Mouse (Mus musculus): Measurements from ENCODE around the gene Fbxl14.

Gene Fbxl14

DNA sequence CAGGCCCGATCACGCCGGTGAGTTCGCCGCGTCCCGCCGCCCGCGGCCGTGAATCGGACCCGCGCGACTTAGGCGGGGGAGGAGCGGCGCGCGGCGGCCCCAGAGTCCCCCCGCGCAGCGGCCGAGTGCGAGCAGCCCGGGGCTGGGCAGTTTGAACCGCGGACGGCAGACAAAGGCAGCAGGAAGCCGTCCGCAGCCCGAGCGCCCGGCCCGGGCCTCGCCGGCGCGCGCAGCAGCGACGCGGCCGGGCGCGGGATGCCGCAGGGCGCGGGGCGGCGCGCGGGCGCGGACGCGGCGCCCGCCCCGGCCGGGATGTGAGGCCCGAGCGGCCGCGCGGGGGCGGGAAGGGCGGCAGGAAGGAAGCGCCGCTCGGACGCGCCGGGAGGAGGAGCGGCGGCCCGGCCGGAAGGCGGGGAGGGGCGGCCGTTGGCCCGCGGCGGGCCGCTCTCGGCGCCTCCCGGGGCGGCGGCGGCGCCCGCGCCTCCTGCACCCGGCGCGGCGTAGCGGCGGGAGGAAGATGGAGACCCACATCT is at the start of gene Fbxl14:
TSS of gene Fbxl14 (plus strand) at position 326 of the 533 bp plus-strand sequence.
- DNase-seq: peak; percentile 75

- peak; percentile 68 for DNase-seq
Observed at GRCm38 (mm10) chr6:119430508-119430907, 49.0 kb upstream of the Fbxl14 start.

GRCm38 (mm10) chr6:119431751-119432324 is 47.6 kb upstream of the Fbxl14 start:
- no peak for DNase-seq

GRCm38 (mm10) chr6:119434394-119434793 is 45.1 kb upstream of the Fbxl14 start:
- no peak for DNase-seq

GRCm38 (mm10) chr6:119437894-119438761 is 41.3 kb upstream of the Fbxl14 start:
- no peak for DNase-seq

GRCm38 (mm10) chr6:119442729-119443128 is 36.7 kb upstream of the Fbxl14 start:
- DNase-seq: peak; percentile 40

- peak; percentile 88 for DNase-seq
Observed at GRCm38 (mm10) chr6:119443742-119444645, 35.5 kb upstream of the Fbxl14 start.

GRCm38 (mm10) chr6:119445671-119446607 is 33.5 kb upstream of the Fbxl14 start:
- DNase-seq: no peak

GRCm38 (mm10) chr6:119448321-119449059 is 31.0 kb upstream of the Fbxl14 start:
- no peak for DNase-seq

- DNase-seq: peak; percentile 77
Observed at GRCm38 (mm10) chr6:119449060-119449499, 30.4 kb upstream of the Fbxl14 start.

DNA sequence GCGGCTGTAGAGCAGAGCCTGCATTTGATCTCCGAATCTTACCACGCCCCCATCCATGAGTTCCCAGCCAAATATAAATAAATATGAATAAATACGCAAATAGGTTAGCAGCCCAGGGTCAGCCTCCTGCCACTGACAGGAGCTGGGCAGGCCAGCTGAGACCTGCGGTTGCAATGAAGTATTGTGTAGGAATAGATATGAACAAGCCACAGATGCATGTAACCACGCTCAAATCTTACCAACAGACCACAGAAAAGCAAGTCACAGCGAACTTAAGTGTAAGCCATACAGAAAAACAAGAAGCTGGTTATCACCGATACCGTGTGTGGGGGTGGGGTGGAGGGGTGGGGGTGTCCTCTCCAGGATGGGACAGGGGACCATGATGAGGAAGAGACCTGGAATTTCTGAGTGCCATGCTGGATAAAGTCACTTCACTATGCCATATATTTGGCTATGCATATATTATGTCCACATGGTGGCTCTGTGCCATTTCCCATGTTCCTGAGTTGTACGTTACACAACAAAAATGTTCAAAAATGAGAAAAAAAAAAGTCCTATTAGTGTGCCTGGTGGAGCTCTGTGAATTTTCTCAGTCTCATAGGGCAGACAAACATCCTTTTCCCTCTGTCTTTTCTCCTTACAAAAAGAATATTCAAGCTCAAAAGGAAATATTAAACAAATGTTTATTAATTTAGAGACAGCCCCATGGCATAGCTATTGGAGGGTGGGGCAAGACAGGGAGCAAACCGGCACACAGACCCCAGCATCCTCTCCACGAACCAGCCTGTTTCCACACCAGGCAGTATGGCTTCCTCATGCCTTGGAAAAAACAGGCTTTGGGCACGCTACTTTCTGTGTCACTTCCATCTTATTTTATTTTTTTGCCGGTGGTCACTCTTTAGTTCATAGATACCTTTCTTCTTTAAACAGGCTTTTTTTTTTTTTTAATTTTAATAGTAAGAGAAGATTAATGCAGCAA is 28.2 kb upstream of the Fbxl14 start:
- DNase-seq: no peak

GRCm38 (mm10) chr6:119451981-119452499 is 27.4 kb upstream of the Fbxl14 start:
- DNase-seq: peak; percentile 41

DNA sequence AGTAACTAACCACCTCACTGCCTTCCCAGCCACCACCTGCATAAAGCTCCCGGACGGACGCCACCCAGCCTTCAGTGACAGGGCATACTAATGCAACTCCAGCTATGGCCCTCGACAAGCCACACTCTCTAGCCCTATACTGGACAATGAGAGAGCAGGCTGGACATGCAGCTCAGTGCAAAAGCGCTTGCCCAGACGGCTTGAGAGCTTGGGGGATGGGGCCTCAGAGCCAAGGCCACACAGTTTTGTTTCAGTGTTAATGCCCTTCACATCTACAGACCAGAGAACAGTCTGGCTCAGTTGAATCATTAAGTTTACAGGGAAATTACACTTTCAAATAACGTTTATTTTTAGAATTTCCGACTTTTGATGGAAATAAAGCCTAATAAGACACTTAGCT is 21.3 kb upstream of the Fbxl14 start:
- no peak for DNase-seq

DNA sequence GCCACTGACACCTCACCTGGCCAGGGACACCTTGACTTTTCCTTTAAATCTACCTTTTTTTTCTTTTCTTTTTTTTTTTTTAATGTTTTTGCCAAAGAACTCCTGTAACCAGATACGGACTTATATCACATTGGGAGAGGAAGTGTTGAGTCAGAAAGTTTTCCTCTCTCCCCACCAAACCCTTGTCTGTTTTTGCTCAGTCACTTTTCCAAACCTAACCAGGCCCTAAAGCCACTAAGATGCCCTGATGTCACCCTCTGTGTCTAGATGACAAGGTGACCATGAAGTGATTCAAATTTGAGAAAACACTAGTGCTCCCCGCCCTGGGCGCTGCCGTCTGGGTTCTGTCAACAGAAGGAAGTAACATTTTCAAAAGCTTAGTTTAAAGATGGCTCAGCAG is 20.4 kb upstream of the Fbxl14 start:
- no peak for DNase-seq

GRCm38 (mm10) chr6:119460391-119460790 is 19.1 kb upstream of the Fbxl14 start:
- no peak for DNase-seq

DNA sequence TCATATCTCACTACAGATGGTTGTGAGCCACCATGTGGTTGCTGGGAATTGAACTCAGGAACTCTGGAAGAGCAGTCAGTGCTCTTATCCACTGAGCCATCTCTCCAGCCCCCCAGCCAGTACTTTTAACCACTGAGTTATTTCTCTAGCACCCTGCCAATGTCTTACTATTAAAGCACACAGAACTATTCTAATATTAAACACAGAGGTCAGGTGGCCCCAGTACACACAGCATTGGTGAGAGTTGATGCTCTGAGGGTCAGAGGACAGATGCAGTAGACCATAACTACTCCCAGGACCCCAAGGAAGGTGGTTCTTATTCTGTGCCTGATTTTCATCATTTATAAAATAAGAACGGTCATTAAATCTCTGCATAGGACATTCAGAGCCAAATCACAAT is 13.3 kb upstream of the Fbxl14 start:
- no peak for DNase-seq

DNA sequence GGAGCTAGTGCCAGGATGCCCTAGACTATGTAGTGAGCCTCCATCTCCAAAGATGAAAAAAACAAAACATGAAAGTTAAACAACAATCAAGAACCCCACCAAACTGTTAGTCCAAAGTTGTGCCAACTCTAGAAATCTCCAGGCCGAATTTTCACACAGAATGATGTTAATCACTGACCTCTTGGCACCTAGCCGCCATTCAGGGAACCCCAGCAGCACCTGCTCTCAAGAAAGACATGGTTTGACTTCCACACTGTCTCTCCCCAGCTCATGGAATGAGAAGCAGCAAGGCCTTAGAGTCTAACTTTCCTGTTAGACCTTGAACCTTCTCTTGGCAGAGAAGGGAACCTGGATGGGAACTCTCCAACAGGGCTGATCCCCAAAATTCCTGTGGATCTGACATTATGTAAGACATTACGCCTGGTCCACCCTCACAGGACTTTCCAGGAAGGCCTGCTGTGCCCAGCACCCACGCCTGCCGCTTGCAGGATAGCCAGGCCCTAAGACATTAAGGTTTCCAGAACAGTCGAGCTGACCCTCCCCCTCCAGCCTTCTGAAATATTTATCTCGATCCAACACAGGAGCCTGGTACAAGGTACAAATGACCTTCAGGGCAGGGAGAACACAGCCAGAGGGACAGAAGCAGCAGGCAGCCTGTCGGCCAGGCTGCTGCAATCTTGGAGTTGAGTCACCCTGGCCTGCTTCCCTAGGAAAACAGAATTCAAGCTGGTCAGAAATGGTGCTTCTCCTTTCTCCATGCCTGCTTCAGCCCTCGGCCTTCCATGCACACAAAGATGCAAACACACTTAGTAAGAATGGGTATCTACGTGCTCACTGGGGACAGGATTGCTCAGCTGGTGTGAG is 12.3 kb upstream of the Fbxl14 start:
- no peak for DNase-seq

GRCm38 (mm10) chr6:119467785-119468059 is 11.7 kb upstream of the Fbxl14 start:
- DNase-seq: peak; percentile 52

DNA sequence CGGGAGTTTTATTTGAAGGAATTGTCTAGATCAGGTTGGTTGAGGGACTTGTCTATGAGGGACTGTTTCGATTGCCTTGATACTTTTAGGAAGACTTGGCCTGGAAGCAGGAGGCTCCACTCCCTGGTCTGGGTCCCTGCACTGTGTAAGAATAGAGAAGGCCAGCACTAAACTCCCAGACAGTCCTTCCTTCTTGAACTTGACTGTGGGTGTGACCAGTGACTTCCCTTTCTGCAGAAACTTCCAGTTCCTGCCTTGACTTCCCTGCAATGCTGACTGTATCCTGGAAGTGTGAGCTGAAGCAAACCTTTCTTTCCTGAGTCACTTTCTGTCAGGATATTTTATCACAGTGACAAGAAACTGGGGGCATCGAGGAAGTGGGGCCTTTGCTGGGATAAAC is 8.7 kb upstream of the Fbxl14 start:
- DNase-seq: no peak
